Mouse (Mus musculus) MEL (cell line): Measurements from ENCODE around the gene Cux1.

Experiments used
- BHLHE40 ChIP-seq: IDR thresholded peaks from 2 replicates; pipeline ENCODE4 v1.6.1; 2012; ENCODE audit warnings: low read depth, mild to moderate bottlenecking, inconsistent platforms, low read length, improper control_type of control experiment, borderline replicate concordance
- CTCF ChIP-seq, 3 experiments: IDR thresholded peaks in 2 of 3; conservative IDR thresholded peaks in 1 of 3; 2 replicates each; pipeline ENCODE4 v1.5.1; 2011 to 2012; ENCODE audit warnings: low read length in 3 of 3, low read depth in 2 of 3, mild to moderate bottlenecking in 2 of 3, improper control_type of control experiment in 1 of 3, inconsistent platforms in 1 of 3, mixed read lengths in 1 of 3, moderate library complexity in 1 of 3; ENCODE audit not compliant: control insufficient read depth in 1 of 3, insufficient read depth in 1 of 3, poor library complexity in 1 of 3, severe bottlenecking in 1 of 3
- GATA1 ChIP-seq: IDR thresholded peaks from 2 replicates; pipeline ENCODE4 v1.6.1; 2011; ENCODE audit warnings: low read depth, low read length, improper control_type of control experiment
- POLR2AphosphoS5 ChIP-seq: IDR thresholded peaks from 2 replicates; pipeline ENCODE4 v1.6.1; 2012; ENCODE audit warnings: low read depth, borderline replicate concordance, mild to moderate bottlenecking, inconsistent platforms, low read length, moderate library complexity, mixed read lengths
- TAL1 ChIP-seq: IDR thresholded peaks from 2 replicates; pipeline ENCODE4 v1.6.1; 2012; ENCODE audit warnings: mild to moderate bottlenecking, inconsistent platforms, low read length, moderate library complexity, mixed read lengths

GRCm38 (mm10) chr5:136449801-136450200, 117.5 kb downstream of the Cux1 start:
- TF ChIP-seq CTCF (IDR thresholded peaks at IDR 0.05 in 2 of 3, conservative IDR thresholded peaks at IDR 0.05 in 1 of 3; ENCODE audit: control insufficient read depth in 1 of 3, insufficient read depth in 1 of 3, low read depth in 2 of 3, low read length in 3 of 3, poor library complexity in 1 of 3, severe bottlenecking in 1 of 3) (no peak), GATA1 (no peak), POLR2AphosphoS5 (no peak), TAL1 (no peak), BHLHE40 (no peak)
